Mouse (Mus musculus): ENCODE results near the gene Gm20388.

DNA sequence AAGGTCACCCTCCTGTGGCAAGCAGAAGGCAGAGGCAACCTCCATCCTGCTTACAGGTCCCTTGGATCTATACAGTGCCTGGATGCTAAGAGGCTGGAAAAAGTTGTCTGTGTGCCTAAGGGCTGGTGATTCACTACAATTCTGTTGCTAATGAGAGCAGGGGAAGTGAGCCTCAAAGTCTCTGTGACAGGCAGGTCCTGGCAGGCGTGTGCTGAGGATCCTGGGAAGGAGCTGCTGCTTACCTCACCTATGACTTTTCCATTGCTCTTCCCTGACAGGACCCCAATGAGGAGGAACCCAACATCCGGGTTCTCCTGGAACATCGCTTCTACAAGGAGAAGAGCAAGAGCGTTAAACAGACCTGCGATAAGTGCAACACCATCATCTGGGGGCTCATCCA lies 3543.3 kb downstream of the Gm20388 start:
- no peak for TF ChIP-seq POLR2A (IDR thresholded peaks at IDR 0.05; ENCODE audit: borderline replicate concordance, extremely low read depth, insufficient read depth, insufficient read length, poor library complexity, severe bottlenecking)
- TF ChIP-seq CTCF (IDR thresholded peaks at IDR 0.05; ENCODE audit: borderline replicate concordance, extremely low read depth, insufficient read depth, insufficient read length) = no peak

Measured in brain, embryonic 14.5 days (tissue).